Mouse (Mus musculus) lung, embryonic 16.5 days (tissue): ENCODE results near the gene Obox8. TPM values are rescaled to one million over a fixed set of nuclear protein-coding genes. Genes with fewer than 3 reads are reported as not detected.

Source experiments
- ATAC-seq: fragments of 200-750 bp; cut with Nextera tagmentation; 2 replicates; pipeline ENCODE4 v1.8.0; 2017; ENCODE audit warnings: low read depth, mild to moderate bottlenecking, moderate library complexity
- H3K27ac ChIP-seq: fragments of 300-500 bp; sonication (generic); 2 replicates; pipeline ENCODE4 v1.5.1; 2014; ENCODE audit warnings: mild to moderate bottlenecking, control low read depth, low read length
- H3K27me3 ChIP-seq: fragments of 300-500 bp; sonication (generic); 2 replicates; pipeline ENCODE4 v1.6.1; 2014; ENCODE audit warnings: low read depth, low read length, mixed read lengths; ENCODE audit not compliant: control insufficient read depth, insufficient read depth
- H3K36me3 ChIP-seq: fragments of 300-500 bp; sonication (generic); 2 replicates; pipeline ENCODE4 v1.6.1; 2014; ENCODE audit warnings: low read length; ENCODE audit not compliant: control insufficient read depth, insufficient read depth
- H3K4me1 ChIP-seq: fragments of 300-500 bp; sonication (generic); replicated peaks from 2 replicates; pipeline ENCODE4 v1.6.1; 2014; ENCODE audit warnings: low read length, mixed read lengths; ENCODE audit not compliant: control insufficient read depth, insufficient read depth
- H3K4me2 ChIP-seq: fragments of 300-500 bp; sonication (generic); 2 replicates; pipeline ENCODE4 v1.6.1; 2014; ENCODE audit warnings: low read depth, low read length, control low read depth
- H3K4me3 ChIP-seq: fragments of 300-500 bp; sonication (generic); 2 replicates; pipeline ENCODE4 v1.5.1; 2014; ENCODE audit warnings: mild to moderate bottlenecking, low read length, control low read depth
- H3K9ac ChIP-seq: fragments of 300-500 bp; sonication (generic); 2 replicates; pipeline ENCODE4 v1.6.1; 2014; ENCODE audit warnings: low read length, control low read depth
- H3K9me3 ChIP-seq: fragments of 300-500 bp; sonication (generic); 2 replicates; pipeline ENCODE4 v1.6.1; 2016; ENCODE audit warnings: low read length; ENCODE audit not compliant: control insufficient read depth
- WGBS: fragments of 180-500 bp; shearing (Covaris S2); extraction: QIAGEN DNeasy Blood & Tissue Kit; methylation state at CpG from one replicate; pipeline ENCODE4 v1.1.7; 2014; 5-methylcytosine and 5-hydroxymethylcytosine counted together
- polyA plus RNA-seq: library from polyadenylated mRNA; unstranded; fragments of >200 nt; fragmentation: Nextera tagmentation; extraction: Ambion mirVana; gene quantifications from 2 replicates; pipeline ENCODE4 v1.2.1, GENCODE M21; 2015

Gene Obox8
- not detected in 2 replicates for polyA plus RNA-seq

GRCm38 (mm10) chr7:14333457-14333856 is at the start of gene Obox8:
Gene Obox8, minus strand, starts transcription at chr7:14333557.
- ATAC-seq, result no peak
- Histone ChIP-seq H3K4me3 (no peak within 1 kb of the TSS), H3K4me1 (no peaks in the 10 kb centered on the region), H3K36me3 (no peaks in the 10 kb centered on the region), H3K27ac (no peak within 1 kb of the TSS), H3K9me3 (peaks cover 25% of the 10 kb centered on the region), H3K27me3 (no peaks in the 10 kb centered on the region), H3K4me2 (no peak within 1 kb of the TSS), H3K9ac (no peak within 1 kb of the TSS)
- 76% methylated on average over 2 of the region's 2 CpGs for WGBS

- no peaks in the 10 kb centered on the region for H3K36me3 ChIP-seq
- H3K27ac ChIP-seq, result no peak overlapping the region
- H3K4me2 ChIP-seq, result no peak overlapping the region
- no peaks in the 10 kb centered on the region for H3K9me3 ChIP-seq
- no peak overlapping the region for H3K4me3 ChIP-seq
- no peak for ATAC-seq
- no peaks in the 10 kb centered on the region for H3K27me3 ChIP-seq
- 24% methylated on average over 2 of the region's 2 CpGs for WGBS
- H3K9ac ChIP-seq, result no peak overlapping the region
- H3K4me1 ChIP-seq, result no peaks in the 10 kb centered on the region
These were observed 16.1 kb downstream of the Obox8 start for GRCm38 (mm10) chr7:14317209-14317608.

- H3K36me3 ChIP-seq, result no peaks in the 10 kb centered on the region
- no peak overlapping the region for H3K4me3 ChIP-seq
- H3K27ac ChIP-seq, result no peak overlapping the region
- H3K4me2 ChIP-seq, result no peak overlapping the region
- no peak overlapping the region for H3K9ac ChIP-seq
- 62% methylated on average over 3 of the region's 3 CpGs for WGBS
- H3K9me3 ChIP-seq, result peaks cover 3% of the 10 kb centered on the region; the same call in 1 of the 2 replicates
- no peaks in the 10 kb centered on the region for H3K4me1 ChIP-seq
- ATAC-seq, result no peak
- H3K27me3 ChIP-seq, result no peaks in the 10 kb centered on the region
These were observed 24.7 kb downstream of the Obox8 start for GRCm38 (mm10) chr7:14308671-14309070.

- H3K36me3 ChIP-seq, result no peaks in the 10 kb centered on the region
- no peak overlapping the region for H3K4me3 ChIP-seq
- no peaks in the 10 kb centered on the region for H3K27me3 ChIP-seq
- H3K27ac ChIP-seq, result no peak overlapping the region
- no peaks in the 10 kb centered on the region for H3K4me1 ChIP-seq
- no peak overlapping the region for H3K9ac ChIP-seq
- WGBS, result 79% methylated on average over 6 of the region's 6 CpGs
- ATAC-seq, result no peak
- H3K4me2 ChIP-seq, result no peak overlapping the region
- peaks cover 3% of the 10 kb centered on the region; the same call in 1 of the 2 replicates for H3K9me3 ChIP-seq
These were observed 25.8 kb downstream of the Obox8 start for GRCm38 (mm10) chr7:14307571-14307970.

Other genes with a start within 250 kb of the Obox8 start
- gene Sult2a3, start 210.5 kb downstream of the Obox8 start, polyA plus RNA-seq, result not detected in 2 replicates
- gene Sult2a6, start 78.7 kb downstream of the Obox8 start, polyA plus RNA-seq, result not detected in 2 replicates
- not detected in 2 replicates for gene Sult2a8, start 113.2 kb upstream of the Obox8 start, polyA plus RNA-seq
- gene Sult2a7, start 160.7 kb upstream of the Obox8 start, polyA plus RNA-seq, result not detected in 2 replicates
- gene Vmn1r90, start 229.9 kb upstream of the Obox8 start, polyA plus RNA-seq, result 0.23 and 0.31 TPM in 2 replicates